ENCODE assay signal across 8 mouse cellular contexts in genomic region chr2:35270531-35270984, GRCm38 (mm10). TPM values are rescaled to one million over a fixed set of nuclear protein-coding genes. Genes with fewer than 3 reads are reported as not detected.
DNase-seq lines count a peak whose midpoint lies in the region; ATAC-seq and TF ChIP-seq lines count a peak whose summit lies in the region.

No protein-coding gene starts in this region.

- DNase-seq in ovary, adult 18-20 months (ENCODE audit: low spot score): peak; percentile 46
- DNase-seq in ovary, postnatal 10 days (ENCODE audit: low spot score): no peak
- DNase-seq in cerebellum, adult 9-10 months: peak; percentile 46
- peak; percentile 18 to 37 for DNase-seq in frontal cortex, postnatal 14 days (ENCODE audit: low spot score in 2 of 2)
- peak; percentile 77 for DNase-seq in hindbrain, postnatal 0 days (ENCODE audit: low spot score)
- DNase-seq in left cerebral cortex, postnatal 4 days: peak; percentile 57
- DNase-seq in midbrain, embryonic 11.5 days (ENCODE audit: low spot score, missing footprints): peak; percentile 92
- DNase-seq in splenic B cell, adult 2 months (ENCODE audit: low read depth, low spot score): peak; percentile 81

- H3K4me3 ChIP-seq in hindbrain, postnatal 0 days (ENCODE audit: low read length): no peak overlapping the region
- H3K4me3 ChIP-seq in midbrain, embryonic 11.5 days (ENCODE audit: low read depth, low read length): no peak overlapping the region

- H3K36me3 ChIP-seq in hindbrain, postnatal 0 days (ENCODE audit: insufficient read depth, low read length): no peaks in the 10 kb centered on the region
- H3K36me3 ChIP-seq in midbrain, embryonic 11.5 days (ENCODE audit: control insufficient read depth, insufficient read depth, low read length): no peaks in the 10 kb centered on the region
- H3K36me3 ChIP-seq in splenic B cell, adult 2 months (ENCODE audit: control insufficient read depth, insufficient read depth, low read length, poor library complexity, severe bottlenecking): no peaks in the 10 kb centered on the region

- TF ChIP-seq CTCF in hindbrain, postnatal 0 days (IDR thresholded peaks at IDR 0.05; ENCODE audit: low read depth): peak; percentile 82

- H3K4me1 ChIP-seq in hindbrain, postnatal 0 days (ENCODE audit: insufficient read depth, low read length): peaks cover 14% of the 10 kb centered on the region
- H3K4me1 ChIP-seq in midbrain, embryonic 11.5 days (ENCODE audit: control insufficient read depth, insufficient read depth, low read length): no peaks in the 10 kb centered on the region; the same call in 1 of the 2 replicates

- H3K4me2 ChIP-seq in hindbrain, postnatal 0 days (ENCODE audit: low read depth, low read length): no peak overlapping the region
- peak overlapping the region; percentile 20; the same call in 1 of the 2 replicates for H3K4me2 ChIP-seq in midbrain, embryonic 11.5 days

- intact Hi-C loops in left cerebral cortex, postnatal 4 days (cut with DNase I): no loop called here

- H3K27me3 ChIP-seq in hindbrain, postnatal 0 days (ENCODE audit: insufficient read depth, low read length): no peaks in the 10 kb centered on the region
- no peaks in the 10 kb centered on the region for H3K27me3 ChIP-seq in midbrain, embryonic 11.5 days (ENCODE audit: control insufficient read depth, insufficient read depth, low read length)
- no peaks in the 10 kb centered on the region for H3K27me3 ChIP-seq in splenic B cell, adult 2 months (ENCODE audit: control insufficient read depth, insufficient read depth, low read length, poor library complexity, severe bottlenecking)

- no peaks in the 10 kb centered on the region for H3K9me3 ChIP-seq in hindbrain, postnatal 0 days (ENCODE audit: low read length)
- H3K9me3 ChIP-seq in midbrain, embryonic 11.5 days (ENCODE audit: control insufficient read depth, low read length): no peaks in the 10 kb centered on the region

- WGBS in hindbrain, postnatal 0 days: 13% methylated on average over 10 of the region's 10 CpGs
- WGBS in midbrain, embryonic 11.5 days: 12% methylated on average over 10 of the region's 10 CpGs

- no peak overlapping the region for H3K27ac ChIP-seq in hindbrain, postnatal 0 days
- H3K27ac ChIP-seq in midbrain, embryonic 11.5 days (ENCODE audit: low read depth, low read length): no peak overlapping the region

- 0 out of 2 replicates have a peak overlapping the region, but pooled peaks have one; percentile 17 for H3K9ac ChIP-seq in hindbrain, postnatal 0 days (replicated peaks; ENCODE audit: low read length)
- no peak overlapping the region for H3K9ac ChIP-seq in midbrain, embryonic 11.5 days (ENCODE audit: low read length)

- ATAC-seq in hindbrain, postnatal 0 days: peak; percentile 30; the same call in 1 of the 2 replicates
- peak; percentile 55; the same call in 1 of the 2 replicates for ATAC-seq in midbrain, embryonic 11.5 days (ENCODE audit: low FRiP score)

RNA-seq across cellular contexts. Expression of gene Gsn, which starts 14.4 kb away (rescaled TPM):
- 35.4 and 50.1 TPM in 2 replicates for total RNA-seq in hindbrain, postnatal 0 days (2014; rRNA removed)
- polyA plus RNA-seq in hindbrain, postnatal 0 days (2015; fragmentation: Nextera tagmentation; extraction: Ambion mirVana): 33.8 and 39.4 TPM in 2 replicates
- 10 to 100 TPM; 20.0 to 20.7 TPM for total RNA-seq in left cerebral cortex, postnatal 4 days (2021)
- 27.9 and 29.9 TPM in 2 replicates for polyA plus RNA-seq in midbrain, embryonic 11.5 days (2014; fragmentation: Nextera tagmentation; extraction: Ambion mirVana)
